Mouse (Mus musculus) T-helper 1 cell (primary cell): Measurements from ENCODE around the gene Eif2ak3.

Source experiments
- in situ Hi-C: fragments of 300-600 bp; cut with MboI, MseI; formaldehyde crosslinking; loops from one replicate; pipeline ENCODE4 v1.15.1; 2025; ENCODE audit warnings: high pct_unique_total_duplicates

Gene Eif2ak3

GRCm38 (mm10) chr6:70830552-70830951 lies 13.8 kb upstream of the Eif2ak3 start:
- in situ Hi-C loops, result loop anchor here (10.0 kb wide), 1 partner anchor 1784 kb away; the partner anchor contains the start of gene Tgoln1

- in situ Hi-C loops, result loop anchor here (10.0 kb wide), 1 partner anchor 1783 kb away; the partner anchor contains the start of gene Tgoln1
These were observed 13.0 kb upstream of the Eif2ak3 start for GRCm38 (mm10) chr6:70831179-70831839.

GRCm38 (mm10) chr6:70837297-70837696 lies 7.0 kb upstream of the Eif2ak3 start:
- in situ Hi-C loops, result loop anchor here (10.0 kb wide), 1 partner anchor 1778 kb away; the partner anchor contains the start of gene Tgoln1

- in situ Hi-C loops, result loop anchor here (10.0 kb wide), 1 partner anchor 1776 kb away; the partner anchor contains the start of gene Tgoln1
These were observed 5.8 kb upstream of the Eif2ak3 start for GRCm38 (mm10) chr6:70838532-70838931.

DNA sequence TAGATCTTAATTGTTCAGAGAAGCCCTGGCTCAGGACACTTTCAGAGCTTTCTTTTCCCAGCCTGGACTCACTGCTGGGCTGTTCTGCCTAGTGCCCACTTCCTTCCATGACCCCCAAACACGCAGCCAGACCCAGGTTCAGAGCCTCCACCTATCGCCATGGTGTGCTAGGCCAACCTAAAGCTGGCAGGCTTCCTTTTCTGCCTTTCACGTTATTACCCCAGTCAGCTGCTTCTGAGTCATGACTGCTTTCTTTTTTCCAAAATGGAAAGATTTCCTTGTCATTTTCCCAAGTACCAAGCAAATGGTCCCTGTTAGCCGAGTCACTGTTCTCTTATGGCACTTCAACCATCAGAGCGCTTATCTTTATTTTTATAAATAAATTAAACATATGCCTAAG lies 4.0 kb upstream of the Eif2ak3 start:
- in situ Hi-C loops, result no loop called here

GRCm38 (mm10) chr6:70842991-70843390 lies 1.3 kb upstream of the Eif2ak3 start:
- in situ Hi-C loops, result no loop called here

GRCm38 (mm10) chr6:70844896-70845646 lies 756 bp downstream of the Eif2ak3 start:
- in situ Hi-C loops, result no loop called here

GRCm38 (mm10) chr6:70847386-70847785 lies 3.1 kb downstream of the Eif2ak3 start:
- in situ Hi-C loops, result no loop called here

- in situ Hi-C loops, result no loop called here
These were observed 9.1 kb downstream of the Eif2ak3 start for GRCm38 (mm10) chr6:70853371-70853770.

DNA sequence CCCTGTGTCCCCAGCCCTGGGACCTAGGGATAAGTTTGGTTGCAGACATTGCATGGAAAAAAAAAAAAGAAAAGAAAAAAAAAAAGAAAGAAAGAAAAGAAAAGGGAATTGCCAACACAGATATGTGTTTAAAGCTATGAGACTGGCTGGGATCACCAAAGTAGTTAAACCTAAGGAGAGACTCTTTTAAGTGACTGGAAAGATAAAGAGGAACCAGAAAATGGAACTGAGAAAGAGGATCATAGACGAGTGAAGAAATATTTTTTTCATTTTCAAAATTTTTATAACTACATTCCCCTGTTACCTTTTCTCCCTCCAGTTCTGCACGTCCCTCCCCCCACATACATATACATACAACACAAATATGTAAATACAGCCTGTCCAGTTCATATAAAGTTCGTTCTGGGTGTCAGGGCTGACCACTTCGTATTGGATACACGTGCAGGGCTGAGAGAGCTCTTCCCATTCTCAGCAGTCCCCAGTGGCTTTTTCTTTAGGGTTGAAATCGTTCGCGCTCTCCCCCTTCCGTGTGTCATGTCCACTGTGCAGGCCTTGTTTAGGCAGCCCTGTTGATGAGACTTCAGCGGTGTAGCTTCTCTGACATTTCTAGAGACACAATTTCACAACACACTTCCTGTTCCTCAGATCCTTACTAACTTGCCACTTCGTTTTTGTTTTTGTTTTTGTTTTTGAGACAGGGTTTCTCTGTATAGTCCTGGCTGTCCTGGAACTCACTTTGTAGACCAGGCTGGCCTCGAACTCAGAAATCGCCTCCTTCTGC lies 11.4 kb downstream of the Eif2ak3 start:
- in situ Hi-C loops, result no loop called here

DNA sequence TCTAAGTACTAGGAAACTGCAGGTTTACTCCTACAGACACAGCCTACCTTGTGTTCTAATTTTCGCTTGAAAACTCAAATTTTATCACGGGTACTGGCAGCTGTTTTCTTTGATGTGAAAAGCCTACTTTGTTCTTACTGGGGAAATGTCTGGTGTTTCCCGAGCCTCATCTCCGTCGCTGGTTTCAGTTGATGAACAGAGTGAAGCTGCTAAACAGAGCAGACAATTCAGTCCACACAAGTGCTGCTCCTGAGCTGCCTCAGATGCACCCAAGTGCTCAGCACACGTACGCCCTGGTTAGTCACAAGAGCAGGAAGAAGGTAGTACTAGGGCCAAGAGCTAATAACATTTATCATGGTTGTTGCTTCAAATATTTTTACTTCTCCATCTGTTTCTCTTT lies 18.4 kb downstream of the Eif2ak3 start:
- in situ Hi-C loops, result no loop called here

DNA sequence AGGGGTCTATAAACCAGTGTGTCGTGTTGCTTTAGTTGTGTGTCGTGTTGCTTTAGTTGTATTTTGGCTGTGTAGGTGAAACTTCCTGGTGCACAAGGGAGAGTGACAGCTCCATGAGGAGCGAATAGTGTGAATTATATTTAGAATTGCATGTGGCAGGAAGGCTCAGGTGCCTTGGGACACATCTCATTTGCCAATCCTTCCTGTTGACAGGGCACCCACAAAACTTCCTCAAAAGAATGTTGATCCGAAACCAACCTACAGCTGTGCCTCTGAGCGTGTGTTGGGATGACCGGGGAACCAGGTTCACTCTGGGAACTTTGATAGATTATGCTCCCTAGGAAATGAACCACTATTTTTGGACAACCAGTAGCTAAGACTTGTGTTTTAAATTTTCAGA lies 20.0 kb downstream of the Eif2ak3 start:
- in situ Hi-C loops, result no loop called here

DNA sequence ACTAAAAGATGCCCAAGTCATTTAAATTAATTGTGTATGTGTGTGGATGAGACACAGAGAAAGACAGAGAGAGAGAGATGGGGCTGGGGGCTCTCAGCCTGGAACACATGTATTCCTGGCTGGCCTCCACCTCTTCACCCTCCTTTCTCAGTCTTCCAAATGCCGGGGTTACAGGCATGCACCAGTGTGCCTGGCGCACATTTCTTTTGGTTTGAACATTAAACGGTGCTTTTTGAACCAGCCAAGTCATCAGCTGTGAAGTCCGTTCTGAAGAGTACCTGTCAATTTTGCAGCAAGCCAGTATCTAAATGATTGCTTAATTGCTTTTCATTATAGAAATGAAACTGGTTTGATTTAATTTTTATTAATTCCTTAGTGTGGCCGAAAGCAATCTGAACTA lies 22.4 kb downstream of the Eif2ak3 start:
- in situ Hi-C loops, result no loop called here

- in situ Hi-C loops, result no loop called here
These were observed 23.0 kb downstream of the Eif2ak3 start for GRCm38 (mm10) chr6:70867297-70867696.

- in situ Hi-C loops, result no loop called here
These were observed 27.2 kb downstream of the Eif2ak3 start for GRCm38 (mm10) chr6:70871511-70871980.

DNA sequence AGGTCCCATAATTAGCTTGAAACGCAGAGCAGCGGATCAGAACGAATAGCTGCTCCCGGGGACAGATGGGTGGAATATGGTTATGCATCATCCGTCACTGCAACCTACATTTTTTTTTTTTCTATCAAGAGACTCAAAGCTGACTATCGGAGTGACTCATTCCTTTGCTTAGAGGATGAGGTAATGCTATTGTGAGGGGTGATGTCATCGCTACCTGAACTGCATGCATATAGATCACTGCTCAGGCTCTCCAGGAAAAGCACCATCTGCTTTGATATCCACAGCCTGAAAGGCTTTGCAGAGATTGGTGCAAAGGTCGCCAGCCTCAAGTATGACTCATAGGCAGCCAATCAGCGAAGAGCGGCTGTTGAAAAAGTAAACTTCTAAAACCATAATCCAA lies 27.8 kb downstream of the Eif2ak3 start:
- in situ Hi-C loops, result no loop called here

DNA sequence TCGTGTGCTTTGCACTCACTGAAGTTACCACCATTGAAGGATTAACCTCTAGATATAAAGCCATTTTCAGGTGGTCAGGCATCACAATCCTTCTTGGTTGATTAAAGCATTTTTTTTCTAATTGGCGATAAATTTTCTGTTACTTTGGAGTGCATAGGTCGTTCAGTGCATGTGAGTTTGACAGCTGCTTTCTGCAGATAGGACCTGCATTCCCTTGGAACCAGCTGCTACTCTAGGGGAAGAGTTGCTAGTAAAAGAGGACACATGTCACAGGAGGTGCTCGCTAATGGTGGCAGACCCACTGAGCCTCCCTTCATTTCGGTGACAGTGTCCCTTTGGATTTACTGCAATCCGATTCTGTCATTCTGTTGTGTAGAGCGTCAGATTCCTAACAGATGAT lies 28.3 kb downstream of the Eif2ak3 start:
- in situ Hi-C loops, result no loop called here

DNA sequence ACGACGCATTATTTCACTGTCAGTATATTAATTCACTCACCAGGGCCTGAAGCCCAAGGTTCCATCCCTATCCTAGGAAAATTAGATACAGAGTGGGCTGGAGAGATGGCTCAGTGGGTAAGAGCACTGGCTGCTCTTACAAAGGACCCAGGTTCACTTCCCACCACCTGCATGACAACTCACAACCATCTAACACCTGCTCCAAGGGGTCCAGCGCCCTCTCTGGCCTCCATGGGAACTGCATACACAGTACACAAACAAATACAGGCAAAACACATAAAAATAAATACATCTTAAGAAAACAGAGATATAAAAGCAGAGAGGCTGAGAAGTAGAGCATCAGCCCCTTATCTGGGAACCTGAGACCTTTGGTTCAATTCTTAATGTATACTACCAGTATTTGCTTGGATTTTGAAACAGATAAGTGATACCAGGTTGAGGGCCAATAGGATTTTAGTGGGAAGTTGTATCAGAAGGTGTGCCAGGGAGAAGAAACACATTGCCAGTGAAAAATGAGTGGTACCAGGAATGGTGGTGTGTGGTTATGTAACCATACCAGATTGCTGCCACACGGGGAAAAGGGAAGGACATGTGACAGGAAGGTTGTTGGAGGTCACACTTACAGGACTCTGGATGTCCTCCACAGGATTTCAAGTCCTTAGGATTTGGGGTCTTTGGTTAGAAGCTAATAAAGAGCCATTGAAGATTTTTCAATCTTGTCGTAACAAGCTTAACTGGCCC lies 29.9 kb downstream of the Eif2ak3 start:
- in situ Hi-C loops, result no loop called here

DNA sequence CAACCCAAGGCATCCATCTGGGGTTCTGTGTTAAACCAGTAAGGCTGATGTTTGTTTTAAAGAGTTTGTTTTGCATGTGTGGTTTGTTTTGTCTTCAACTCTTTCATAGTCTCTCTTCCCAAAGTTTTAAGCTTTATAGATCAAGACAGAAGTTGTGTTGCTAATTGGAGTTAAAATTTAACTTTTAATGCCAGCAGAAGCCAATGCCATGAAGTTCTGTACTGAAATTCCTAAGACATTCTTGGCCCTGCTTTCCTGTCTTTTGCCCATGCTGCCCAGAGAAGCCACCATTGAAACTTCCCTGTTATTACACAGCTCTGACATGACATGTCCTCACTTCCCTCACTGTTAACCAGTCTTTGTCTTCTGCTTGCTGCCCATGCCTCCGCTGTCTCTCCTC lies 30.7 kb downstream of the Eif2ak3 start:
- in situ Hi-C loops, result loop anchor here (5.0 kb wide), 1 partner anchor 53 kb away; no protein-coding TSS in a partner anchor

GRCm38 (mm10) chr6:70880714-70881304 lies 36.5 kb downstream of the Eif2ak3 start:
- in situ Hi-C loops, result loop anchor here (5.0 to 10.0 kb wide), 2 partner anchors 79 to 1136 kb away; no protein-coding TSS in a partner anchor

DNA sequence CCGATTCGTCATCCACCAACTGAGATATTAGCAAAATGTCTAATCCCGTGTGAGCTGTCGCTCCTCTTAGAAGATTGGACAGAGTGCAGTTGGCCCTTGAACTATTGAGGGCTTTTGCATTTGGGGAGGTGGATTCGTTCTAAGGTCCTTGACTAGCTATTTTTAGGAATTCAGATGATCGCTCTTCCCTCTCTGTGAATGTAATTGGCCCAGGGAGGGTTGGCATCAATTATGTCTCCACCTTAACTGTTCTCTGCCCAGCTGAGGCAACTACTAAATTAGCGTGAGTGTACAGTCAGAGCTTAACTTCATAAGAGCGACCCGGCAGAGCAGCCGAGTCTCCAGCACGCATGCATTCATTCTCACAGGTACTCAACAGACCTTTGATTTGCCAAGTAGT lies 43.7 kb downstream of the Eif2ak3 start:
- in situ Hi-C loops, result loop anchor here (10.0 kb wide), 1 partner anchor 1143 kb away; no protein-coding TSS in a partner anchor
